Mouse (Mus musculus): Measurements from ENCODE around the gene Ip6k3.

The Ip6k3 gene

GRCm38 (mm10) chr17:27181666-27182065 is 14.1 kb upstream of the Ip6k3 start:
- no peak for DNase-seq

- DNase-seq, result no peak
Observed at GRCm38 (mm10) chr17:27179681-27180280, 12.2 kb upstream of the Ip6k3 start.

GRCm38 (mm10) chr17:27178427-27179177 is 11.0 kb upstream of the Ip6k3 start:
- DNase-seq, result no peak

- no peak for DNase-seq
Observed at GRCm38 (mm10) chr17:27178019-27178418, 10.4 kb upstream of the Ip6k3 start.

- no peak for DNase-seq
Observed at GRCm38 (mm10) chr17:27176754-27177153, 9.2 kb upstream of the Ip6k3 start.

GRCm38 (mm10) chr17:27176287-27176686 is 8.7 kb upstream of the Ip6k3 start:
- no peak for DNase-seq

- no peak for DNase-seq
Observed at GRCm38 (mm10) chr17:27175196-27175874, 7.7 kb upstream of the Ip6k3 start.

GRCm38 (mm10) chr17:27173715-27174114 is 6.1 kb upstream of the Ip6k3 start:
- no peak for DNase-seq

GRCm38 (mm10) chr17:27172459-27172858 is 4.9 kb upstream of the Ip6k3 start:
- no peak for DNase-seq

- no peak for DNase-seq
Observed at GRCm38 (mm10) chr17:27171121-27171520, 3.5 kb upstream of the Ip6k3 start.

- DNase-seq, result no peak
Observed at GRCm38 (mm10) chr17:27169952-27170695, 2.5 kb upstream of the Ip6k3 start.

- DNase-seq, result no peak
Observed at GRCm38 (mm10) chr17:27168569-27168968, 974 bp upstream of the Ip6k3 start.

GRCm38 (mm10) chr17:27166901-27167300 is 694 bp downstream of the Ip6k3 start:
- no peak for DNase-seq

- DNase-seq, result no peak
Observed at GRCm38 (mm10) chr17:27165054-27165773, 2.4 kb downstream of the Ip6k3 start.

GRCm38 (mm10) chr17:27160905-27161304 is 6.7 kb downstream of the Ip6k3 start:
- DNase-seq, result no peak

GRCm38 (mm10) chr17:27159169-27159568 is 8.4 kb downstream of the Ip6k3 start:
- DNase-seq, result no peak

GRCm38 (mm10) chr17:27158439-27158838 is 9.2 kb downstream of the Ip6k3 start:
- no peak for DNase-seq

- DNase-seq, result no peak
Observed at GRCm38 (mm10) chr17:27155752-27156151, 11.8 kb downstream of the Ip6k3 start.

GRCm38 (mm10) chr17:27154881-27155280 is 12.7 kb downstream of the Ip6k3 start:
- DNase-seq, result no peak

- no peak for DNase-seq
Observed at GRCm38 (mm10) chr17:27154256-27154655, 13.3 kb downstream of the Ip6k3 start.

- no peak for DNase-seq
Observed at GRCm38 (mm10) chr17:27153773-27154193, 13.8 kb downstream of the Ip6k3 start.

GRCm38 (mm10) chr17:27152976-27153723 is 14.4 kb downstream of the Ip6k3 start:
- no peak for DNase-seq
